18 mouse cellular contexts compared by ENCODE assay signal in genomic region chr13:57016465-57017272, GRCm38 (mm10).
DNase-seq lines count a peak whose midpoint lies in the region; ATAC-seq and TF ChIP-seq lines count a peak whose summit lies in the region.
"Had no signal": no experiment of that assay in that cellular context is flagged by ENCODE, and none has a peak within 500 bp of the region (broad histone marks: within the 10 kb centered on the region; RNA-seq: fewer than 3 reads in every experiment).

No protein-coding gene starts in this region.

- no peaks in the 10 kb centered on the region for H3K9me3 ChIP-seq in limb, embryonic 14.5 days (ENCODE audit: control insufficient read depth, low read length)
- no peaks in the 10 kb centered on the region for H3K9me3 ChIP-seq in intestine, postnatal 0 days (ENCODE audit: control insufficient read depth)
- H3K9me3 ChIP-seq: limb, embryonic 15.5 days had no signal

- no peak overlapping the region for H3K27ac ChIP-seq in limb, embryonic 14.5 days (replicated peaks; ENCODE audit: low read depth, low read length)
- no peak overlapping the region for H3K27ac ChIP-seq in intestine, postnatal 0 days (ENCODE audit: low read depth, low read length)
- H3K27ac ChIP-seq: limb, embryonic 15.5 days; macrophage had no signal

- H3K27me3 ChIP-seq in limb, embryonic 14.5 days (ENCODE audit: control insufficient read depth, insufficient read depth, low read length) = no peaks in the 10 kb centered on the region
- no peaks in the 10 kb centered on the region for H3K27me3 ChIP-seq in intestine, postnatal 0 days (replicated peaks; ENCODE audit: control insufficient read depth, insufficient read depth, low read length)
- H3K27me3 ChIP-seq: limb, embryonic 15.5 days had no signal

- DNase-seq in frontal cortex, postnatal 36 days (ENCODE audit: low spot score in 2 of 2) = peak; percentile 9 to 11
- no peak for DNase-seq in frontal cortex, postnatal 14 days (ENCODE audit: low spot score in 2 of 2)
- DNase-seq in right cerebral cortex, adult 2 months (ENCODE audit: low spot score in 2 of 2) = peak; percentile 6 to 18
- no peak for DNase-seq in right cerebral cortex, postnatal 14 days
- peak; percentile 27 for DNase-seq in limb, embryonic 14.5 days (ENCODE audit: low spot score)
- DNase-seq in testis, postnatal 14 days (ENCODE audit: low spot score) = peak; percentile 64
- DNase-seq in spleen, postnatal 10 days (ENCODE audit: low spot score in 2 of 2) = no peak
- DNase-seq: cerebellum, adult 2 months; gastrocnemius, postnatal 10 days; heart, postnatal 14 days; kidney, adult 11 months; kidney, postnatal 14 days; lung, adult 18-20 months; right cerebral cortex, postnatal 4 days had no signal

- H3K4me2 ChIP-seq in limb, embryonic 14.5 days (replicated peaks; ENCODE audit: low read depth, low read length, severe bottlenecking) = no peak overlapping the region
- H3K4me2 ChIP-seq in intestine, postnatal 0 days (replicated peaks; ENCODE audit: low read depth) = no peak overlapping the region
- H3K4me2 ChIP-seq: limb, embryonic 15.5 days had no signal

- H3K4me3 ChIP-seq in limb, embryonic 14.5 days (replicated peaks; ENCODE audit: low read length) = no peak overlapping the region
- no peak overlapping the region for H3K4me3 ChIP-seq in intestine, postnatal 0 days (ENCODE audit: low read depth, low read length)
- H3K4me3 ChIP-seq: erythroblast, embryonic 14.5 days; limb, embryonic 15.5 days had no signal

- no peaks in the 10 kb centered on the region for H3K36me3 ChIP-seq in limb, embryonic 14.5 days (ENCODE audit: control insufficient read depth, insufficient read depth, low read length)
- no peaks in the 10 kb centered on the region for H3K36me3 ChIP-seq in intestine, postnatal 0 days (ENCODE audit: control insufficient read depth, insufficient read depth)
- H3K36me3 ChIP-seq: limb, embryonic 15.5 days had no signal

- no peak for ATAC-seq in limb, embryonic 14.5 days (ENCODE audit: low FRiP score, low read depth)
- ATAC-seq in intestine, postnatal 0 days = no peak

- H3K4me1 ChIP-seq in limb, embryonic 14.5 days (ENCODE audit: control insufficient read depth, insufficient read depth, low read length) = peaks cover 9% of the 10 kb centered on the region; the same call in 1 of the 2 replicates
- no peaks in the 10 kb centered on the region for H3K4me1 ChIP-seq in intestine, postnatal 0 days (replicated peaks; ENCODE audit: control insufficient read depth, insufficient read depth, low read length)

- 51% methylated on average over 13 of the region's 13 CpGs for WGBS in limb, embryonic 14.5 days
- WGBS in intestine, postnatal 0 days = 59% methylated on average over 13 of the region's 13 CpGs

- no peak for TF ChIP-seq POLR2A in limb, embryonic 14.5 days (IDR thresholded peaks at IDR 0.05; ENCODE audit: borderline replicate concordance, extremely low read depth, insufficient read depth, insufficient read length)

- TF ChIP-seq CTCF in intestine, postnatal 0 days (IDR thresholded peaks at IDR 0.05; ENCODE audit: low read depth) = no peak

- H3K9ac ChIP-seq in limb, embryonic 14.5 days (ENCODE audit: low read depth, low read length, severe bottlenecking) = no peak overlapping the region
- H3K9ac ChIP-seq in intestine, postnatal 0 days (ENCODE audit: low read depth, low read length) = no peak overlapping the region
- H3K9ac ChIP-seq: limb, embryonic 15.5 days had no signal

Comparison
In these comparisons a context has a peak if more than half of its experiments do, and no peak if none do; other contexts are left out.
1. DNase-seq: peak in frontal cortex, postnatal 36 days (2 of 2), right cerebral cortex, adult 2 months (2 of 2), limb, embryonic 14.5 days (single experiment) and testis, postnatal 14 days (single experiment); none in frontal cortex, postnatal 14 days (0 of 2), right cerebral cortex, postnatal 14 days (single experiment) and spleen, postnatal 10 days (0 of 2).